Mouse (Mus musculus) lung, adult 2 months (tissue): ENCODE measurements at regions not wholly inside any gene's neighbourhood (a gene's known extent, or its start where the extent isn't known, plus 50 kb on each side); places are given as distances from the start of the nearest gene placed in this dataset.

Source experiments
- CTCF ChIP-seq: fragments of 200-500 bp; IDR thresholded peaks from 2 replicates; pipeline ENCODE4 v1.5.1; 2011; ENCODE audit warnings: mild to moderate bottlenecking, low read length, control low read depth; ENCODE audit not compliant: insufficient read depth
- POLR2A ChIP-seq: fragments of 200-500 bp; IDR thresholded peaks from 2 replicates; pipeline ENCODE4 v1.6.1; 2011; ENCODE audit warnings: low read depth, mild to moderate bottlenecking, control low read depth, low read length, borderline replicate concordance; ENCODE audit errors: extremely low read depth

- TF ChIP-seq POLR2A (no peak), CTCF (no peak)
These were observed 651.1 kb downstream of the Gsdmc2 start for GRCm38 (mm10) chr15:63193617-63194491.
